Mouse (Mus musculus): ENCODE results near the gene Plcxd2. TPM values are rescaled to one million over a fixed set of nuclear protein-coding genes. Genes with fewer than 3 reads are reported as not detected.

Plcxd2 gene
- polyA plus RNA-seq (2016; fragmentation: Nextera tagmentation; extraction: Ambion mirVana), result 0.73 and 1.6 TPM in 2 replicates

DNA sequence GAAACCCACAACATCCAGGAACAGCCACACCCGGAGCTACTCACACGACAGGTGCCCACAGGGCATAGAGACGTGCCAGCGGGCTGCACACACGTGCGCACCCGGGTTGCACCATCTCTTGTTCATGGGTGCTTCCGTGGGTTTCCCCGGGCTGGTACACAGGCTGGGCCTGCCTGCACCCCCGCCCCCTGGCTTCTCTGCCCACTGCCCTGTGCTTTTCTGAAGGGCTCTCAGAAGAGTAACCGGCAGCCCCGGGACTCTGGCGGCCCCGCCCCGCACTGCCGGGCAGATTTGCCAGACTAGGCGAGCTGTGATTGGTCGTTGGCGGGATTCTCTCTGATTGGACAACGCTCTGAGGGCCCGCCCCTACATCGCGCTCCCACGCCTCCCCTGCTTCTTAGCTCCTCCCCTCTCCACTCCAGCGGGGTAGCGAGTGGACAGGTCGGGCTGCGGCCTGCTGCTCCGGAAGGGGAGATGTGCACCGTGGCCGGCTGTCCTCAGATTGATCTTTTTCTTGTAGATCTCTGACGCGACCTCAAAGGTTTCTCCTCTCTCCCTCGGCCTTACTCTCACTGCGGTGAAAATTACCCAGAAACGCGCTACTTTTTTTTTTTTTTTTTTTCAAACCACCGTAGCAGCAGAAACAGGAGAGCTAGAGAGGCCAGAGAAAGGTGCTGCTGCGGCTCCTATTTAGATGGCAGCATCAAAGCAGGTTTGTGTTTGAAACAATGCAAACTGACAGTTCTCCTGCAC, at the start of gene Plcxd2:
Gene Plcxd2 (minus strand): TSS at position 66 of the 753 bp plus-strand sequence.
- Histone ChIP-seq H3K9me3 (no peaks in the 10 kb centered on the region), H3K4me3 (peak within 1 kb of the TSS; percentile 69), H3K27ac (peak within 1 kb of the TSS; percentile 62), H3K4me1 (peaks cover 6% of the 10 kb centered on the region), H3K36me3 (no peaks in the 10 kb centered on the region), H3K27me3 (ENCODE audit: insufficient read depth, poor library complexity, severe bottlenecking) (no peaks in the 10 kb centered on the region)
- DNase-seq (ENCODE audit: low spot score), result peak; percentile 97
- WGBS, result under 1% methylated on average over 39 of the region's 39 CpGs

GRCm38 (mm10) chr16:46046906-46047305, 36.9 kb upstream of the Plcxd2 start:
- Histone ChIP-seq H3K4me1 (no peaks in the 10 kb centered on the region), H3K9me3 (no peaks in the 10 kb centered on the region), H3K4me3 (no peak overlapping the region), H3K36me3 (no peaks in the 10 kb centered on the region), H3K27ac (no peak overlapping the region), H3K27me3 (ENCODE audit: insufficient read depth, poor library complexity, severe bottlenecking) (no peaks in the 10 kb centered on the region)
- 88% methylated on average over 2 of the region's 2 CpGs for WGBS
- no peak for DNase-seq (ENCODE audit: low spot score)

GRCm38 (mm10) chr16:46036261-46036660, 26.2 kb upstream of the Plcxd2 start:
- no peak overlapping the region for H3K4me3 ChIP-seq
- no peak for DNase-seq (ENCODE audit: low spot score)
- WGBS, result 73% methylated on average over 2 of the region's 2 CpGs

GRCm38 (mm10) chr16:46033896-46034295, 23.9 kb upstream of the Plcxd2 start:
- 76% methylated on average over 9 of the region's 9 CpGs for WGBS
- H3K9me3 ChIP-seq, result no peaks in the 10 kb centered on the region
- H3K4me1 ChIP-seq, result no peaks in the 10 kb centered on the region
- no peak overlapping the region for H3K4me3 ChIP-seq
- H3K27ac ChIP-seq, result no peak overlapping the region
- DNase-seq (ENCODE audit: low spot score), result no peak
- H3K36me3 ChIP-seq, result no peaks in the 10 kb centered on the region
- H3K27me3 ChIP-seq (ENCODE audit: insufficient read depth, poor library complexity, severe bottlenecking), result no peaks in the 10 kb centered on the region

More at GRCm38 (mm10) chr16:46036261-46036660, 26.2 kb upstream of the Plcxd2 start:
- Histone ChIP-seq H3K4me1 (no peaks in the 10 kb centered on the region), H3K27me3 (ENCODE audit: insufficient read depth, poor library complexity, severe bottlenecking) (no peaks in the 10 kb centered on the region), H3K9me3 (no peaks in the 10 kb centered on the region), H3K27ac (no peak overlapping the region), H3K36me3 (no peaks in the 10 kb centered on the region)

DNA sequence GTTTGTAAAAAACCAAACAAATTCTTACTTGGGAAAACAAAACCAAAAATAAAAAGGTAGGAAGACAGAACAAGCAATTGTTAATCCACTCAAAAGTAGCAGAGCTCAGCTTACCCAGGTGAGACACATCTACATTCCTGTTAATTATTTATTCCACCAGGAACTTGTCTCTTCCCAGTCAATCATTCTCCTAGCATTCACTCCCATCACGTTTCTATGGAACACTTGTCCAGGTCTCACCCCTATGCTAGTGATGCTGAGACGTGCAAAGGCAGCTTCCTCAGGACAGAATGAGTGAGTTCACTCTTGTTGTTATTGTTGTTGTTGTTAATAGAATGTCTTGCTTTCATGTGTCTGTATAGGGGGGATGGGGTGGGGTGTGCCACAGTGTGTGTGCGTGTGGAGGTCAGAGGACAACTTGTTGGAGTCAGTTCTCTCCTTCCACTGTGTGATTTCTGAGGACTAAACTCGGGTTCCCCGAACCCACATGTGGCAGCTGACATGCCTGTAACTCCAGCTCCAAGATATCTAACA, 13.0 kb upstream of the Plcxd2 start:
- Histone ChIP-seq H3K4me1 (no peaks in the 10 kb centered on the region), H3K36me3 (no peaks in the 10 kb centered on the region), H3K9me3 (no peaks in the 10 kb centered on the region), H3K27me3 (ENCODE audit: insufficient read depth, poor library complexity, severe bottlenecking) (no peaks in the 10 kb centered on the region), H3K27ac (no peak overlapping the region), H3K4me3 (no peak overlapping the region)
- 66% methylated on average over 5 of the region's 5 CpGs for WGBS
- no peak for DNase-seq (ENCODE audit: low spot score)

GRCm38 (mm10) chr16:46022189-46022928, 12.3 kb upstream of the Plcxd2 start:
- Histone ChIP-seq H3K36me3 (no peaks in the 10 kb centered on the region), H3K27me3 (ENCODE audit: insufficient read depth, poor library complexity, severe bottlenecking) (no peaks in the 10 kb centered on the region), H3K4me1 (no peaks in the 10 kb centered on the region), H3K27ac (no peak overlapping the region), H3K4me3 (no peak overlapping the region), H3K9me3 (no peaks in the 10 kb centered on the region)
- peak; percentile 79 for DNase-seq (ENCODE audit: low spot score)
- 45% methylated on average over 5 of the region's 5 CpGs for WGBS

- no peaks in the 10 kb centered on the region for H3K27me3 ChIP-seq (ENCODE audit: insufficient read depth, poor library complexity, severe bottlenecking)
- H3K4me1 ChIP-seq, result no peaks in the 10 kb centered on the region
- no peaks in the 10 kb centered on the region for H3K36me3 ChIP-seq
- no peaks in the 10 kb centered on the region for H3K9me3 ChIP-seq
- DNase-seq (ENCODE audit: low spot score), result no peak
- H3K4me3 ChIP-seq, result no peak overlapping the region
- H3K27ac ChIP-seq, result no peak overlapping the region
- WGBS, result 87% methylated on average over 2 of the region's 2 CpGs
These were observed 11.3 kb upstream of the Plcxd2 start for GRCm38 (mm10) chr16:46021302-46021701.

GRCm38 (mm10) chr16:46020396-46020795, 10.4 kb upstream of the Plcxd2 start:
- Histone ChIP-seq H3K4me3 (no peak overlapping the region), H3K9me3 (no peaks in the 10 kb centered on the region), H3K27ac (no peak overlapping the region), H3K36me3 (no peaks in the 10 kb centered on the region), H3K4me1 (no peaks in the 10 kb centered on the region), H3K27me3 (ENCODE audit: insufficient read depth, poor library complexity, severe bottlenecking) (no peaks in the 10 kb centered on the region)
- no peak for DNase-seq (ENCODE audit: low spot score)
- 72% methylated on average over 2 of the region's 2 CpGs for WGBS

DNA sequence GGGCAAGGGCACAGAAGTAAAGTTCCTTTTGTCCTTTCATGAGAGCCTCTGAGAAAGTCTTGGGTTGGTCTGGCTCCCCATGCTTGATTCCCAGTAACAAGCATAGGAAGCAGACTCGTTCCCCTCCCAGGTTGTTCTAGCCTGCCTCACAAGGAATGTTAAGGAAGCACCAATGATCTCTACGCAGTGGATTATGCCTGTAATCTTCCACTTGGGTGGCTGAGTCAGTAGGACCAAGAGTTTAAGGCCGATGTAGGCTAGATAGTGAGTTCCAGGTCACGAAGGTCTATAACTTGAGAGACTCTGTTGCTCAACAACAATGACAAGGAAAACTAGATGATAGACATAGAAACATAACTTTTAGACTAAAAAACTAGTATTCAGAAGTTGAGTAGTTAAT, 9.8 kb upstream of the Plcxd2 start:
- Histone ChIP-seq H3K27ac (no peak overlapping the region), H3K4me1 (no peaks in the 10 kb centered on the region), H3K4me3 (no peak overlapping the region), H3K36me3 (no peaks in the 10 kb centered on the region), H3K27me3 (ENCODE audit: insufficient read depth, poor library complexity, severe bottlenecking) (no peaks in the 10 kb centered on the region), H3K9me3 (no peaks in the 10 kb centered on the region)
- WGBS, result 81% methylated on average over 4 of the region's 4 CpGs
- DNase-seq (ENCODE audit: low spot score), result no peak

DNA sequence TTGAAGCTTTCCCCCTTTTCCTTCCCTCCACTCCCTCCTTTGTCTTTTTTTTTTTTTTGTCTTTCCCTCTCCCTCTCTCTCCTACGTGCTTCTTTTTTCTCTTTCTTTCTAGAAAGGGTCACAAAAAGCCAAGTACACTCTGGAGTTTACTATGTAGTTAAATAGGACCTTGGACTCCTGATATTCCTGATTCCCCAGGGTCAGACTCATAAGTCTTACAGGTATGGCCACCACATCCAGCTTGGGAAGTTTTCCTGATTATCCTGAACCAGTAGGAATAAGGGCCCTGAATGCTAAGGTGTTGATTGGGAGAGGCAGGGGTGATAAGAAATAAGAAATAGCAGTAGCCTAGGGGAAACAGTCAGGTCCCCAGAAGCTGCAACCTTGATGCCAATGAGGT, 9.3 kb upstream of the Plcxd2 start:
- no peak for DNase-seq (ENCODE audit: low spot score)
- WGBS, result 65% methylated on average over 1 of the region's 1 CpGs
- Histone ChIP-seq H3K4me3 (no peak overlapping the region), H3K36me3 (no peaks in the 10 kb centered on the region), H3K4me1 (no peaks in the 10 kb centered on the region), H3K9me3 (no peaks in the 10 kb centered on the region), H3K27ac (no peak overlapping the region), H3K27me3 (ENCODE audit: insufficient read depth, poor library complexity, severe bottlenecking) (no peaks in the 10 kb centered on the region)

GRCm38 (mm10) chr16:46011696-46012095, 1.7 kb upstream of the Plcxd2 start:
- Histone ChIP-seq H3K4me1 (peaks cover 6% of the 10 kb centered on the region), H3K4me3 (no peak overlapping the region), H3K9me3 (no peaks in the 10 kb centered on the region), H3K36me3 (no peaks in the 10 kb centered on the region), H3K27me3 (ENCODE audit: insufficient read depth, poor library complexity, severe bottlenecking) (no peaks in the 10 kb centered on the region), H3K27ac (no peak overlapping the region)
- 84% methylated on average over 1 of the region's 1 CpGs for WGBS
- no peak for DNase-seq (ENCODE audit: low spot score)

DNA sequence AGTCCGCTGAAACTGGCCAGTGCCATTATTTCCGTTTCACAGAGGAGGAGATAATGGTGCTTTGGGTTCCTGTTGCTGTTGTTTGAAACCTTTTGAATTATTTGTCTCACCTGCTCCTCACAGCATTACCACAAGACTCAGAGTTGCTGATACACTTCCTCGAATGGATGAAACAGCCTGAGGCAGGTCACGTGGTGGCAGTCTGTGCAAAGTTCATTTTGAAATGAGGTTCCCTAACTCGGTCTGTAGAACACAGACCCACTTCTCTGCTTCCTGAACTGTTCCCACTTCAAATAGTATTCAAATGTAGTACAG, 845 bp upstream of the Plcxd2 start:
- Histone ChIP-seq H3K27ac (peak overlapping the region; percentile 62), H3K4me3 (peak overlapping the region; percentile 69), H3K9me3 (no peaks in the 10 kb centered on the region), H3K4me1 (peaks cover 6% of the 10 kb centered on the region), H3K36me3 (no peaks in the 10 kb centered on the region), H3K27me3 (ENCODE audit: insufficient read depth, poor library complexity, severe bottlenecking) (no peaks in the 10 kb centered on the region)
- 23% methylated on average over 5 of the region's 5 CpGs for WGBS
- no peak for DNase-seq (ENCODE audit: low spot score)

- Histone ChIP-seq H3K27ac (peak overlapping the region; percentile 62), H3K9me3 (no peaks in the 10 kb centered on the region), H3K27me3 (ENCODE audit: insufficient read depth, poor library complexity, severe bottlenecking) (no peaks in the 10 kb centered on the region), H3K36me3 (no peaks in the 10 kb centered on the region), H3K4me1 (peaks cover 6% of the 10 kb centered on the region), H3K4me3 (peak overlapping the region; percentile 69)
- DNase-seq (ENCODE audit: low spot score), result no peak
- 0% methylated on average over 13 of the region's 13 CpGs for WGBS
These were observed 301 bp downstream of the Plcxd2 start for GRCm38 (mm10) chr16:46009717-46010116.

Data from heart, embryonic 10.5 days (tissue).